Mouse (Mus musculus) liver, embryonic 11.5 days (tissue): ENCODE results near the gene Rccd1. TPM values are rescaled to one million over a fixed set of nuclear protein-coding genes. Genes with fewer than 3 reads are reported as not detected.
A peak's percentile ranks its signal among the peaks of the same experiment; 100 is the strongest.

Experiments used
- ATAC-seq: fragments of 200-750 bp; cut with Nextera tagmentation; replicated peaks from 2 replicates; pipeline ENCODE4 v1.8.0; 2017; ENCODE audit warnings: moderate number of reproducible peaks, mild to moderate bottlenecking, moderate TSS enrichment, moderate library complexity; ENCODE audit not compliant: low FRiP score
- DNase-seq: peaks from one replicate; pipeline ENCODE4 v3.0.0-alpha.2; 2017; ENCODE audit warnings: low spot score
- H3K27ac ChIP-seq: fragments of 300-500 bp; sonication (generic); 2 replicates; pipeline ENCODE4 v1.5.1; 2014; ENCODE audit warnings: mild to moderate bottlenecking, low read depth, low read length, control low read depth
- H3K27me3 ChIP-seq: fragments of 300-500 bp; sonication (generic); replicated peaks from 2 replicates; pipeline ENCODE4 v1.6.1; 2014; ENCODE audit warnings: low read length, mixed read lengths; ENCODE audit not compliant: control insufficient read depth, insufficient read depth
- H3K36me3 ChIP-seq: fragments of 300-500 bp; sonication (generic); 2 replicates; pipeline ENCODE4 v1.6.1; 2014; ENCODE audit warnings: mild to moderate bottlenecking, low read length, moderate library complexity, mixed read lengths; ENCODE audit not compliant: control insufficient read depth, insufficient read depth
- H3K4me1 ChIP-seq: fragments of 300-500 bp; sonication (generic); replicated peaks from 2 replicates; pipeline ENCODE4 v1.6.1; 2014; ENCODE audit warnings: low read length, mixed read lengths; ENCODE audit not compliant: control insufficient read depth, insufficient read depth
- H3K4me2 ChIP-seq: fragments of 300-500 bp; sonication (generic); 2 replicates; pipeline ENCODE4 v1.6.1; 2014; ENCODE audit warnings: mild to moderate bottlenecking, control low read depth, moderate library complexity
- H3K4me3 ChIP-seq: fragments of 300-500 bp; sonication (generic); 2 replicates; pipeline ENCODE4 v1.5.1; 2014; ENCODE audit warnings: low read depth, low read length, control low read depth
- H3K9ac ChIP-seq: fragments of 300-500 bp; sonication (generic); 2 replicates; pipeline ENCODE4 v1.6.1; 2014; ENCODE audit warnings: low read depth, low read length, control low read depth
- H3K9me3 ChIP-seq: fragments of 300-500 bp; sonication (generic); 2 replicates; pipeline ENCODE4 v1.6.1; 2016; ENCODE audit warnings: low read length, inconsistent platforms, mixed read lengths; ENCODE audit not compliant: control insufficient read depth
- WGBS: fragments of 180-500 bp; shearing (Covaris S2); extraction: QIAGEN DNeasy Blood & Tissue Kit; methylation state at CpG from one replicate; pipeline ENCODE4 v1.1.7; 2014; 5-methylcytosine and 5-hydroxymethylcytosine counted together
- polyA plus RNA-seq: library from polyadenylated mRNA; unstranded; fragments of >200 nt; fragmentation: Nextera tagmentation; extraction: Ambion mirVana; gene quantifications from 2 replicates; pipeline ENCODE4 v1.2.1, GENCODE M21; 2014

The Rccd1 gene
- 10.7 and 11.4 TPM in 2 replicates for polyA plus RNA-seq

DNA sequence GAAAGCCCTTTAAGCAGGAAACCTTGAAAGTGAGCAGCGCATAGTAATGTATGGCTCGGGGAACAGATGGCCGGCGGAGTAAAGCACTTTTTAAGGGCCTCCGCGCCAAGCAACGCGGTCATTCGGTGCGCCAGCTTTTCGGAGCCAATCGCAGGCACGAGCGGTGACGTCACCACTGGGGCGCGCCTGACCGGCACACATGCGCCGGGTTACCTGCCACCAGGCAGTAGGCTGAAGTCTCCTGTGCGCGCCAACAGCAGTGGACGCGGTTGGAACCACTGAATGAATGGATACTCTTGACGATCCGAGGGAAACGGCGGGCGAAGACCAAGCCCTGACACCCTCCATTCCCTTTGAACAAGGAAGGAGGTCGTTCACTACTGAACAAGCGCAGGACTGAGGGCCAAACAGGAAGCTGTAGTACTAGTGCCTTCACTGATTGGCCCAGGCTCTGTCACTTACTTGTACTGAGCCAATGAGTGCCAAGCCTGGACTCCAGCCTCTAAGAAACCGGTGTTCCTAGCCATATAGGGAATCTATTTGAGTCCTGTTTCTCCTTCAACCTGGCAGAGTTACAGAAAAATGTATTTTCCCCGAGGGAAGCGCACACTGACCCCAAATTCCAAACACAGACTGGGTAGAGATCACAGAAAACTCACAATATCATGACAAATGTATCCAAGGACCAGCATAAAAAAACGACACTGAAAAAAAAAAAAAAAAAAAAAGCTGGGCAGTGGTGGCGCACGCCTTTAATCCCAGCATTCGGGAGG is at the start of gene Rccd1:
Gene Rccd1, minus strand, starts transcription at position 412 of the 773 bp plus-strand sequence.
- peak within 1 kb of the TSS; percentile 86 for H3K9ac ChIP-seq
- ATAC-seq (peak; percentile 100), DNase-seq (peak; percentile 99)
- H3K4me2 ChIP-seq: peak within 1 kb of the TSS; percentile 93
- H3K9me3 ChIP-seq: no peaks in the 10 kb centered on the region
- WGBS: 3% methylated on average over 38 of the region's 38 CpGs
- H3K27me3 ChIP-seq: no peaks in the 10 kb centered on the region
- peak within 1 kb of the TSS; percentile 72 for H3K4me3 ChIP-seq
- peak within 1 kb of the TSS; percentile 79 for H3K27ac ChIP-seq
- peaks cover 38% of the 10 kb centered on the region for H3K36me3 ChIP-seq
- H3K4me1 ChIP-seq: peaks cover 3% of the 10 kb centered on the region

DNA sequence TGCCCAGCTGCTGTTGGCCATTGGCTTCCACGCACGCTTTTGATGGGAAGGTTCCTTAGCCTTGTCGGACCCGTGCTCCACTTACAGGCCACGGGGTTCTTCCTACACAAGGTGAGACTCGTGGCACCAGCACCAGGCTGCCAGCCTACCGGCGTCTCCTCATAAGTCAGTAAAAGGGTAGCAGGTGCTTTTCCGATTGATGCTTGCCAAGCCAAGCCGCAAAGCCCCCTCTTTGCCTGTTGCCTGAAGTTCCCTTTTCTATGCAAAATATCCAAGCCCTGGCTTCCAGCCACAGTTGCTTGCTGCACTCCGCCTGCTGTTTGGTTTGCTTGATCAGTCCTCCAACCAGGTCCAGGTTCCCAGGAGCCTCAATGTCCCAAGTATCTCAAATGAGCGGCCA is 49.6 kb upstream of the Rccd1 start:
- 78% methylated on average over 12 of the region's 12 CpGs for WGBS
- no peak for DNase-seq

GRCm38 (mm10) chr7:80373352-80373751 is 49.1 kb upstream of the Rccd1 start:
- H3K4me1 ChIP-seq: peaks cover 14% of the 10 kb centered on the region
- H3K9me3 ChIP-seq: no peaks in the 10 kb centered on the region
- no peak overlapping the region for H3K9ac ChIP-seq
- no peak overlapping the region for H3K27ac ChIP-seq
- H3K36me3 ChIP-seq: peaks cover 3% of the 10 kb centered on the region; the same call in 1 of the 2 replicates
- H3K4me3 ChIP-seq: no peak overlapping the region
- DNase-seq: no peak
- H3K4me2 ChIP-seq: no peak overlapping the region
- ATAC-seq: no peak
- 70% methylated on average over 4 of the region's 4 CpGs for WGBS
- H3K27me3 ChIP-seq: no peaks in the 10 kb centered on the region

More for the DNA sequence above, 49.6 kb upstream of the Rccd1 start:
- Histone ChIP-seq H3K4me2 (no peak overlapping the region), H3K27me3 (no peaks in the 10 kb centered on the region), H3K27ac (no peak overlapping the region), H3K9ac (no peak overlapping the region), H3K4me1 (peaks cover 14% of the 10 kb centered on the region), H3K36me3 (no peaks in the 10 kb centered on the region), H3K9me3 (no peaks in the 10 kb centered on the region), H3K4me3 (no peak overlapping the region)
- ATAC-seq: no peak

GRCm38 (mm10) chr7:80372667-80373066 is 48.4 kb upstream of the Rccd1 start:
- Histone ChIP-seq H3K4me3 (no peak overlapping the region), H3K4me1 (peaks cover 14% of the 10 kb centered on the region), H3K9ac (no peak overlapping the region), H3K27me3 (no peaks in the 10 kb centered on the region), H3K4me2 (no peak overlapping the region), H3K36me3 (peaks cover 7% of the 10 kb centered on the region; the same call in 1 of the 2 replicates), H3K27ac (no peak overlapping the region), H3K9me3 (no peaks in the 10 kb centered on the region)
- DNase-seq (no peak), ATAC-seq (no peak)
- WGBS: 44% methylated on average over 2 of the region's 2 CpGs

DNA sequence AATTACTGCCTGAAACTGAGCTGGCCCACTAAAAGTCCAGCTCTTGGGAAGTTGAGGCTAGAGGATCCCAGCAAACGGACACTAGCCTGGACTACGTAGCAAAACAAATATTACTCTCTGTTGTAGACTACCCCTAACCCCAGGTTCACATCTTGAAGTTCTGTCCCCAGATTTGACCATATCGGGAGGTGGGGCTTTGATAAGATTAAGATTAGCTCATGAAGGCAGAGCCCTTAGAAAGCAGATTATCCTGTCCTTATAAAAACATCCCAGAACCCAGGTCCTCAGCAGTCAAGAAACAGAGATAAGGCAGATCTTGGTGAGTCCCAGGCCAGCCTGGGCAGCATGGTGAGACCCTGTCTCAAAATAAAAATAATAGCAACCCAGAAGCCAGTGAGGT is 47.9 kb upstream of the Rccd1 start:
- H3K4me1 ChIP-seq: peaks cover 14% of the 10 kb centered on the region
- no peak overlapping the region for H3K9ac ChIP-seq
- H3K27ac ChIP-seq: no peak overlapping the region
- ATAC-seq (no peak), DNase-seq (no peak)
- H3K36me3 ChIP-seq: peaks cover 8% of the 10 kb centered on the region; the same call in 1 of the 2 replicates
- no peaks in the 10 kb centered on the region for H3K27me3 ChIP-seq
- WGBS: 65% methylated on average over 3 of the region's 3 CpGs
- H3K9me3 ChIP-seq: no peaks in the 10 kb centered on the region
- no peak overlapping the region for H3K4me2 ChIP-seq
- no peak overlapping the region for H3K4me3 ChIP-seq

- H3K27ac ChIP-seq: peak within 1 kb of the TSS; percentile 14
- peaks cover 14% of the 10 kb centered on the region for H3K4me1 ChIP-seq
- peaks cover 11% of the 10 kb centered on the region; the same call in 1 of the 2 replicates for H3K36me3 ChIP-seq
- H3K4me2 ChIP-seq: peak within 1 kb of the TSS; percentile 97
- H3K9ac ChIP-seq: peak within 1 kb of the TSS; percentile 73
- H3K27me3 ChIP-seq: no peaks in the 10 kb centered on the region
- DNase-seq (peak; percentile 78), ATAC-seq (peak; percentile 73)
- H3K4me3 ChIP-seq: peak within 1 kb of the TSS; percentile 81
- under 1% methylated on average over 51 of the region's 86 CpGs for WGBS
- H3K9me3 ChIP-seq: no peaks in the 10 kb centered on the region
Measured at GRCm38 (mm10) chr7:80371041-80371751, 46.9 kb upstream of the Rccd1 start, which contains the start of gene Man2a2. Man2a2 (minus strand) TSS chr7:80371375.

GRCm38 (mm10) chr7:80370649-80371040 is 46.4 kb upstream of the Rccd1 start:
- Histone ChIP-seq H3K4me3 (peak overlapping the region; percentile 81), H3K36me3 (peaks cover 11% of the 10 kb centered on the region; the same call in 1 of the 2 replicates), H3K9me3 (no peaks in the 10 kb centered on the region), H3K4me2 (peak overlapping the region; percentile 97), H3K4me1 (peaks cover 14% of the 10 kb centered on the region), H3K27me3 (no peaks in the 10 kb centered on the region), H3K9ac (peak overlapping the region; percentile 73), H3K27ac (peak overlapping the region; percentile 14)
- DNase-seq (peak; percentile 77), ATAC-seq (peak; percentile 47)
- 0% methylated on average over 29 of the region's 31 CpGs for WGBS

GRCm38 (mm10) chr7:80369967-80370431 is 45.7 kb upstream of the Rccd1 start:
- DNase-seq: no peak
- Histone ChIP-seq H3K4me3 (peak overlapping the region; percentile 81), H3K9me3 (no peaks in the 10 kb centered on the region), H3K27me3 (no peaks in the 10 kb centered on the region), H3K4me2 (peak overlapping the region; percentile 97), H3K9ac (peak overlapping the region; percentile 73), H3K4me1 (peaks cover 12% of the 10 kb centered on the region), H3K36me3 (peaks cover 11% of the 10 kb centered on the region; the same call in 1 of the 2 replicates), H3K27ac (peak overlapping the region; percentile 14; the same call in 1 of the 2 replicates)
- no peak for ATAC-seq
- 40% methylated on average over 4 of the region's 4 CpGs for WGBS
